Mouse (Mus musculus): Measurements from ENCODE around the gene Josd2.

- TF ChIP-seq CTCF (IDR thresholded peaks at IDR 0.05; ENCODE audit: extremely low read depth, insufficient read depth, insufficient read length, insufficient replicate concordance): no peak
- TF ChIP-seq POLR2A (IDR thresholded peaks at IDR 0.05; ENCODE audit: low read depth, low read length): no peak
These were observed 22.8 kb upstream of the Josd2 start for GRCm38 (mm10) chr7:44444886-44445527.

Measured in spleen, adult 2 months (tissue).